Comparison of ENCODE assay signal across 23 mouse cellular contexts in the genomic region with DNA sequence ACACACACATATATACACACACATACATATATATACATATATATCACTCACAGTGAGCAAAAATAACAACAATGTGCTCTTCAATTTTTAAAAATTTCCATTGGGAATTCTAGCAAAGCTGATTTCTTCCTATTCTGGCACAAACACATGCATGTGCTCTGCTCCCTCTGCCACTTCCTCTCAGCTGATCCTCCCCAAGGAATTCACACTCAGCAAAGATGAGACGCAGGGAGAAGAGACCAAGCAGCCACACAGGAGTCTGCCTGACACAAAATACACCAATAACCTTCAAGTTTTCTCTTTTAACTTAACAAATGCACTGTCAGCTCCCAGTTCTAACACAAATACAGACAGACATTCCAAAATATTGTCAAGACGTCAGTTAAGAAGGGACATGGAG.
DNase-seq lines count a peak whose midpoint lies in the region; ATAC-seq and TF ChIP-seq lines count a peak whose summit lies in the region.
"Had no signal": no experiment of that assay in that cellular context is flagged by ENCODE, and none has a peak within 500 bp of the region (broad histone marks: within the 10 kb centered on the region; RNA-seq: fewer than 3 reads in every experiment).

No protein-coding gene starts in this region.

- peaks cover 13% of the 10 kb centered on the region for H3K4me1 ChIP-seq in heart, embryonic 10.5 days
- no peaks in the 10 kb centered on the region for H3K4me1 ChIP-seq in kidney, embryonic 15.5 days
- H3K4me1 ChIP-seq: embryonic facial prominence, embryonic 15.5 days; limb, embryonic 12.5 days; neural tube, embryonic 12.5 days had no signal

- intact Hi-C loops in left cerebral cortex, adult 2 months (cut with DNase I) = no loop called here

- TF ChIP-seq CTCF in left cerebral cortex, adult 2 months (IDR thresholded peaks at IDR 0.05) = no peak

- H3K79me2 ChIP-seq in macrophage (ENCODE audit: inconsistent target) = no peaks in the 10 kb centered on the region

- H3K27ac ChIP-seq in heart, embryonic 10.5 days = no peak overlapping the region
- H3K27ac ChIP-seq in left cerebral cortex, adult 2 months = peak overlapping the region; percentile 24; the same call in 1 of the 2 replicates
- H3K27ac ChIP-seq in macrophage = peak overlapping the region; percentile 44
- H3K27ac ChIP-seq in kidney, embryonic 15.5 days = no peak overlapping the region
- H3K27ac ChIP-seq: embryonic facial prominence, embryonic 15.5 days; hindbrain, postnatal 0 days; limb, embryonic 12.5 days; midbrain, embryonic 13.5 days; neural tube, embryonic 12.5 days had no signal

- DNase-seq in adrenal gland, postnatal 10 days = peak; percentile 21
- DNase-seq in adrenal gland, adult 2 months = no peak
- DNase-seq in heart, adult 11 months = peak; percentile 90
- DNase-seq in heart, embryonic 10.5 days (ENCODE audit: low spot score) = no peak
- no peak for DNase-seq in left cerebral cortex, adult 2 months (ENCODE audit: extremely low spot score in 1 of 2, low spot score in 2 of 2)
- no peak for DNase-seq in left cerebral cortex, adult 11 months (ENCODE audit: low spot score)
- DNase-seq: cerebellum, postnatal 25 days; gastrocnemius, postnatal 25 days; kidney, postnatal 10 days; liver, postnatal 0 days; lung, postnatal 10 days; right cerebral cortex, postnatal 14 days; spleen, adult 18-20 months; thymus, postnatal 14 days had no signal

- WGBS in heart, embryonic 10.5 days = 48% methylated on average over 2 of the region's 2 CpGs
- WGBS in macrophage (ENCODE audit: missing documents) = 77% methylated on average over 2 of the region's 2 CpGs
- 55% methylated on average over 2 of the region's 2 CpGs for WGBS in kidney, embryonic 15.5 days

- H3K4me2 ChIP-seq in kidney, embryonic 15.5 days = no peak overlapping the region
- H3K4me2 ChIP-seq: embryonic facial prominence, embryonic 15.5 days; limb, embryonic 12.5 days; liver, embryonic 11.5 days; midbrain, embryonic 13.5 days; neural tube, embryonic 12.5 days had no signal

- ATAC-seq in kidney, embryonic 15.5 days (replicated peaks; ENCODE audit: low FRiP score) = no peak
- ATAC-seq: hindbrain, postnatal 0 days; intestine, embryonic 16.5 days; liver, postnatal 0 days; midbrain, embryonic 13.5 days had no signal

- H3K36me3 ChIP-seq in heart, embryonic 10.5 days = no peaks in the 10 kb centered on the region
- H3K36me3 ChIP-seq in macrophage (ENCODE audit: inconsistent target) = no peaks in the 10 kb centered on the region
- no peaks in the 10 kb centered on the region for H3K36me3 ChIP-seq in kidney, embryonic 15.5 days
- H3K36me3 ChIP-seq: embryonic facial prominence, embryonic 15.5 days; limb, embryonic 12.5 days; neural tube, embryonic 12.5 days had no signal

- H3K9me3 ChIP-seq in heart, embryonic 10.5 days = no peaks in the 10 kb centered on the region
- H3K9me3 ChIP-seq in kidney, embryonic 15.5 days (replicated peaks) = no peaks in the 10 kb centered on the region
- H3K9me3 ChIP-seq: embryonic facial prominence, embryonic 15.5 days; limb, embryonic 12.5 days; midbrain, embryonic 13.5 days; neural tube, embryonic 12.5 days had no signal

- H3K9ac ChIP-seq in kidney, embryonic 15.5 days = no peak overlapping the region
- H3K9ac ChIP-seq: embryonic facial prominence, embryonic 15.5 days; limb, embryonic 12.5 days; liver, postnatal 0 days; midbrain, embryonic 13.5 days; neural tube, embryonic 12.5 days had no signal

- no peak overlapping the region for H3K4me3 ChIP-seq in heart, embryonic 10.5 days
- no peak overlapping the region for H3K4me3 ChIP-seq in left cerebral cortex, adult 2 months
- no peak overlapping the region for H3K4me3 ChIP-seq in macrophage (ENCODE audit: inconsistent target)
- no peak overlapping the region for H3K4me3 ChIP-seq in kidney, embryonic 15.5 days (replicated peaks)
- H3K4me3 ChIP-seq: embryonic facial prominence, embryonic 15.5 days; limb, embryonic 12.5 days; midbrain, embryonic 13.5 days; neural tube, embryonic 12.5 days had no signal

- H3K27me3 ChIP-seq in heart, embryonic 10.5 days (ENCODE audit: insufficient read depth, poor library complexity, severe bottlenecking) = no peaks in the 10 kb centered on the region
- no peaks in the 10 kb centered on the region for H3K27me3 ChIP-seq in kidney, embryonic 15.5 days
- H3K27me3 ChIP-seq: embryonic facial prominence, embryonic 15.5 days; limb, embryonic 12.5 days; midbrain, embryonic 13.5 days; neural tube, embryonic 12.5 days had no signal

Comparison
In these comparisons a context has a peak if more than half of its experiments do, and no peak if none do; other contexts are left out.
1. DNase-seq: peak in adrenal gland, postnatal 10 days (single experiment) and heart, adult 11 months (single experiment); none in adrenal gland, adult 2 months (single experiment), heart, embryonic 10.5 days (single experiment), left cerebral cortex, adult 2 months (0 of 2) and left cerebral cortex, adult 11 months (single experiment).
2. H3K27ac ChIP-seq: peak in left cerebral cortex, adult 2 months (single experiment) and macrophage (single experiment); none in heart, embryonic 10.5 days (single experiment) and kidney, embryonic 15.5 days (single experiment).